In genomic region chr11:53243199-53243598, GRCm38 (mm10) we compare ENCODE assay signal across 9 mouse cellular contexts. TPM values are rescaled to one million over a fixed set of nuclear protein-coding genes. Genes with fewer than 3 reads are reported as not detected.
DNase-seq lines count a peak whose midpoint lies in the region; TF ChIP-seq lines count a peak whose summit lies in the region.
"Had no signal": no experiment of that assay in that cellular context is flagged by ENCODE, and none has a peak within 500 bp of the region (broad histone marks: within the 10 kb centered on the region; RNA-seq: fewer than 3 reads in every experiment).

No protein-coding gene starts in this region.

- intact Hi-C loops in heart, postnatal 25 days (cut with DNase I) = loop anchor here (2.0 kb wide), 1 partner anchor 224 kb away; no protein-coding TSS in a partner anchor

- 73% methylated on average over 11 of the region's 11 CpGs for WGBS in thymus, adult 2 months

- H3K27ac ChIP-seq in thymus, adult 2 months (ENCODE audit: control insufficient read depth, insufficient read depth, low read length) = no peak overlapping the region
- H3K27ac ChIP-seq: midbrain, embryonic 12.5 days had no signal

- peak; percentile 61; the same call in 1 of the 2 replicates for TF ChIP-seq CTCF in thymus, adult 2 months (IDR thresholded peaks at IDR 0.05; ENCODE audit: borderline replicate concordance, control insufficient read depth, extremely low read depth, insufficient read depth, low read length, poor library complexity)

- no peaks in the 10 kb centered on the region for H3K36me3 ChIP-seq in thymus, adult 2 months (ENCODE audit: control insufficient read depth, insufficient read depth, low read length)
- H3K36me3 ChIP-seq: midbrain, embryonic 12.5 days had no signal

- TF ChIP-seq POLR2A in thymus, adult 2 months (IDR thresholded peaks at IDR 0.05; ENCODE audit: control insufficient read depth, extremely low read depth, insufficient read depth, low read length, poor library complexity) = no peak

- no peaks in the 10 kb centered on the region for H3K27me3 ChIP-seq in thymus, adult 2 months (ENCODE audit: control insufficient read depth, insufficient read depth, low read length)
- H3K27me3 ChIP-seq: midbrain, embryonic 12.5 days had no signal

- no peak overlapping the region for H3K4me3 ChIP-seq in thymus, adult 2 months (ENCODE audit: control insufficient read depth, insufficient read depth, low read length)
- H3K4me3 ChIP-seq: midbrain, embryonic 12.5 days had no signal

- no peaks in the 10 kb centered on the region for H3K4me1 ChIP-seq in thymus, adult 2 months (replicated peaks; ENCODE audit: control insufficient read depth, insufficient read depth, low read length)
- H3K4me1 ChIP-seq: midbrain, embryonic 12.5 days had no signal

- peak; percentile 32 for DNase-seq in heart, adult 8-10 months (ENCODE audit: low spot score)
- DNase-seq in heart, postnatal 25 days (ENCODE audit: low spot score) = no peak
- peak; percentile 16 for DNase-seq in thymus, adult 2 months
- DNase-seq in thymus, postnatal 0 days (ENCODE audit: low spot score) = no peak
- peak; percentile 61 for DNase-seq in embryo, embryonic 10.5 days (ENCODE audit: low spot score)
- peak; percentile 69 for DNase-seq in lung, postnatal 10 days
- no peak for DNase-seq in layer of hippocampus, adult 8-10 months (ENCODE audit: low spot score in 2 of 2)
- no peak for DNase-seq in yolk sac, embryonic 10.5 days (ENCODE audit: low spot score)

RNA-seq across cellular contexts. Expression of gene Hspa4, which starts 57.1 kb away (rescaled TPM):
- total RNA-seq in heart, adult 8-10 months (2022) = 100 to 1,000 TPM; 113 to 135 (median 122) TPM
- total RNA-seq in heart, postnatal 25 days (2021) = 100 to 1,000 TPM; 124 to 135 TPM
- polyA plus RNA-seq in thymus, adult 2 months (2012; rRNA removed) = 29.3 and 41.9 TPM in 2 replicates
- polyA plus RNA-seq in thymus, postnatal 0 days (2015; fragmentation: Nextera tagmentation; extraction: Ambion mirVana) = 99.0 and 106 TPM in 2 replicates
- total RNA-seq in layer of hippocampus, adult 8-10 months (2022) = 100 to 1,000 TPM; 148 to 190 (median 168) TPM

Comparison
In these comparisons a context has a peak if more than half of its experiments do, and no peak if none do; other contexts are left out.
1. DNase-seq: peak in heart, adult 8-10 months (single experiment), thymus, adult 2 months (single experiment), embryo, embryonic 10.5 days (single experiment) and lung, postnatal 10 days (single experiment); none in heart, postnatal 25 days (single experiment), thymus, postnatal 0 days (single experiment), layer of hippocampus, adult 8-10 months (0 of 2) and yolk sac, embryonic 10.5 days (single experiment).